Mouse (Mus musculus) large intestine, adult 2 months (tissue): ENCODE data around the gene Zfp418. TPM values are rescaled to one million over a fixed set of nuclear protein-coding genes. Genes with fewer than 3 reads are reported as not detected.
"Not testable (repeated sequence)": the region's sequence is repeated elsewhere in the genome, so short reads cannot be mapped to it uniquely, and the experiment has no call there.

ENCODE experiments used
- DNase-seq: peaks from one replicate; pipeline ENCODE4 v3.0.0-alpha.2; 2012; ENCODE audit warnings: low read depth, low spot score
- WGBS: fragments of 180-500 bp; shearing (Covaris S2); methylation state at CpG from one replicate; pipeline ENCODE4 v1.1.7; 2018; 5-methylcytosine and 5-hydroxymethylcytosine counted together
- polyA plus RNA-seq: library from polyadenylated mRNA; depleted of rRNA; stranded (reverse); fragments of >200 nt; gene quantifications from 2 replicates; pipeline ENCODE4 v1.2.3, GENCODE M21; 2012; rRNA removed

The Zfp418 gene
- 0.57 and 0.78 TPM in 2 replicates for polyA plus RNA-seq

DNA sequence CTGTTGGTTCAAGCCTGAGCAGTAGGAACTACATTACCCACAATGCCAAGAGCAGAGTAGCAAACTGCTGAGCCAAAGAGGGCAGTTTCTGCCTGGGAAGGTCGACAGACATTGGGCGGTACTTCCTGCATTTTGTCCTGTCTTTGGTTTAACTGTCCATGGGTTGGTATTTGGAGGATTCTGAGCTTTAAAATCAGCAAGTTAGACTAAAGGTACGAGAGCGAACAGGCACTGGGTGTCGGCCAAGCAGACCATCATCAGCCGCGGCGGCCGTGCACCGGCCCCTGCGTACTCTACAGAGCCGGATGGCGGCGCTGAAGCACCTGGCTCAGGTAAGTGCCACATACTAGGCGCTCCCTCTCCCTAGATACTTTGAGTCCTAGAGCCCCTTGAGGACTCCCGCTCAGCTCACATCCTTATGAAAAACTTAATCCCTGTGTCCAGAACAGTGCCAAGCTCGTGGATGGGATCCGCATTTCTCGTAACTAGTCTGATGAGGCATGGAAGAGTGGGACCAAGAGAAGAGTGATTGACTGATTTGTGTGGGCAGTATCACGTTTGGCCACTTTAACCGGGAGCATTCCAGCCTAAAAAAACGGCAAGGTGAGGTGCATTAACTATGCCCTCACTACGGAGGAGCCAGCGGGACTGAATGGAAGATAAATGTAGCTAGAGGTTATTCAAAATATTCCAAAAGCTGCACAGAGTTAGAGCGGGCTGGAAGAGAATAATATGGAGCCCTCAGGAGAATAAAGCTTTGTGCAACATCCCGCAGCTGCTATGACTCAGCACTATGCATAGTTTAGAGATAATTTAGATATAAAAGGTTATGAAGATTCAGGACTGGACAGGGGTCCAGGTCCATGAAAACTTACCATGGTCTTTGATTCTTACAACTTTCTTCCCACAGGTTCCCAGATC, at the start of gene Zfp418:
Zfp418 (plus strand) TSS at position 104 of the 921 bp plus-strand sequence.
- WGBS: under 1% methylated on average over 26 of the region's 26 CpGs
- DNase-seq: peak; percentile 54

- no peak for DNase-seq
- 44% methylated on average over 6 of the region's 6 CpGs for WGBS
These were observed 49.5 kb upstream of the Zfp418 start for GRCm38 (mm10) chr7:7121602-7121980.

- WGBS: 95% methylated on average over 15 of the region's 15 CpGs
- DNase-seq: not testable (repeated sequence)
These were observed 40.5 kb upstream of the Zfp418 start for GRCm38 (mm10) chr7:7130491-7131124.

DNA sequence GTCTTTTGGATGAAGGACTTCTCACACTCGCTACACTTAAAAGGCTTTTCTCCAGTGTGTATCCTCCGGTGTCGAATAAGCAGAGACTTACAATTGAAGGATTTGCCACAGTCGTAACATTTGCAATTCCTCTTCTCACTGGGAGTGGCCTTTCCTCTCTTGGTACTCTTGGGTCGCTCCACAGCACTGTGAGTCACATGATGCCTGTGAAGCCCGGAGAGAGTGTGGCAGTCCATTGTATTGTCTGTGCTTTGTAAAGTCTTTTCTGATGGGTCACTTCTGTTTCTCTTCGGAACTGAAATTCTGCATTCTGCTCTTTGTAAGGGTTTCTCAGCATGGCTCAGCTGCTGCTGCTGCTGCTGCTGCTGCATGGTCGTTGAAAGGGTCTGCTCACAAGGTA, 38.4 kb upstream of the Zfp418 start:
- no peak for DNase-seq
- WGBS: 84% methylated on average over 8 of the region's 8 CpGs

GRCm38 (mm10) chr7:7136379-7136866, 34.7 kb upstream of the Zfp418 start, which contains the start of gene Zfp773:
TSS of gene Zfp773 (minus strand) at chr7:7136755.
- peak; percentile 48 for DNase-seq
- 2% methylated on average over 16 of the region's 16 CpGs for WGBS

GRCm38 (mm10) chr7:7144215-7144614, 26.9 kb upstream of the Zfp418 start:
- DNase-seq: no peak
- 85% methylated on average over 1 of the region's 1 CpGs for WGBS

- WGBS: 84% methylated on average over 15 of the region's 15 CpGs
- DNase-seq: no peak
These were observed 25.0 kb upstream of the Zfp418 start for GRCm38 (mm10) chr7:7145991-7146608.

- 92% methylated on average over 1 of the region's 1 CpGs for WGBS
- DNase-seq: no peak
These were observed 14.8 kb downstream of the Zfp418 start for GRCm38 (mm10) chr7:7185897-7186296.

DNA sequence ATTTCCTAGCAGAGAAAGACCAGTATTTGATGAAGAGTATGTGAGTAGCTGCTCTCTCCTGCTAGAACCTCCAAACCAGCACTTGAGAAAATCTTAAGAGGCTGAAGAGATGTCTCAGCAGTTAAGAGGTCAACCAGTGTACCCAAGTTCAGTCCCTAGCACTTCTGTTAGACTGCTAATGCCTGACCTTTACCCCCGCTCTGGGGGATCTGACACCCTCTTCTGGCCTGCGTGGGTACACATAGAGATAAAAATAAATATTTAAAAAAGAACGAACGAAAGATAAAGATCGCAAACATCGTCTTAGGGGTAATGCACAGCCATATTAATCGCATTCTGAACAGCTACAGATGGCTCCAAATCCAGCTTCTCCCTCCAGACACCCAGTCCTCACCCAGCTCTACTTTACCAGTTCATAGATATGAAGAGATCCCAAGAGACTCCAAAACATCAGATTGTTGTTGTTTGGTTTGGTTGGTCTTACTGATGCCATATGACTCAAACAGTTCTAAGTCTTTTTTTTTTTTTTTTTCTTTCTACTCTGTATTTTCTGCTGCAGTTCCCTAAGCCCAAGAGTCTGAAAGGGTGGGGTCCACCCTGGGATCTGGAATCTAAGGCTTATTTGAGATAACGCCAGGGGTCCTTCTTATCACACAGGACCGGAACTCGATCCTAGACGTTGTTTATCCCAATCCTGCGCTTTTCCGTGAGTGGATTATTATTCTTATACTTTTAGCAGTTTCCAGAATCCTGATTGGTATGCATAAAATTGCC, 16.5 kb downstream of the Zfp418 start:
- no peak for DNase-seq
- WGBS: 11% methylated on average over 13 of the region's 13 CpGs

DNA sequence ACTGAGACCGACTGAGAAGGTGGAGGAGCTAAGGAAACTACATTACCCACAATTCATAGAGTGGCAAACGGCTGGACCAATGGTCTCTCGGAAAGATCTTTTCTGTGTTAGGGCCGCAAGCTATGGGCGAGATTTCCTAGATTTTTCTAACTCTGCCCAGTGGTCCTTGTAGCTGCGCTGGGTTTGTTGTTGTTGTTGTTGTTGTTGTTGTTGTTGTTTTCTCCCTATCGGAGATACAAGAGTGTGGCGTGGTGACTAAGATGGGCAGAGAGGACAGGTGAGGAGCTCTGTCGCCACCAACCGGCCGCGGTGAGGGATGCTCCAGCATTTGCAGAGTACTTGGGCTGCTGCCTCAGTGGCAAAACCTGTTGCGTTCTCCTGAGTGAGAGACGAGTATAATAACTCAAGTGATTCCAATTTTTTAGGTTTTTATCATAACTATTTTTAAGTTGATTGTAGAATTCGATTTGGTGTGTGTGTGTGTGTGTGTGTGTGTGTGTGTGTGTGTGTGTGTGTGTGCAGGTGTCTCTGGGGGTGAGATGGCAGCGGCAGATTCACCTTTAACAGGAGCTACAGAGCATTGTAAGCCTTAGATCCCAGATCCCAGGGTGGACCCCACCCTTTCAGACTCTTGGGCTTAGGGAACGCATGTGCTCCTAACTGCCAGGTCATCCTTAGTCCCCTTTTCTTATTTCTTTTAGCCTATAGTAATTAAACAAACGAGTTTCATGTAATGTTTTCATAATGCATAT, 17.2 kb downstream of the Zfp418 start:
- WGBS: 4% methylated on average over 17 of the region's 18 CpGs
- DNase-seq: no peak

GRCm38 (mm10) chr7:7209313-7210151, 38.4 kb downstream of the Zfp418 start, which contains the start of gene Zfp772:
TSS of gene Zfp772 (minus strand) at chr7:7209998.
- not testable (repeated sequence) for DNase-seq
- under 1% methylated on average over 24 of the region's 24 CpGs for WGBS

Other genes with a start within 250 kb of the Zfp418 start
- not detected in 2 replicates for gene Aurkc, start 176.0 kb upstream of the Zfp418 start, polyA plus RNA-seq
- 11.9 and 14.2 TPM in 2 replicates for gene Zfp954, start 49.8 kb upstream of the Zfp418 start, polyA plus RNA-seq
- gene Zfp773, start 34.6 kb upstream of the Zfp418 start, polyA plus RNA-seq: 0.30 and 0.55 TPM in 2 replicates
- 0.94 and 1.1 TPM in 2 replicates for gene Zfp772, start 38.7 kb downstream of the Zfp418 start, polyA plus RNA-seq
- gene Vmn2r29, start 76.0 kb downstream of the Zfp418 start, polyA plus RNA-seq: 0.04 TPM in 1 of 2 replicates, not detected in the other
- gene Gm45844, start 107.0 kb downstream of the Zfp418 start, polyA plus RNA-seq: 0.16 and 0.18 TPM in 2 replicates
- 15.9 and 22.1 TPM in 2 replicates for gene Clcn4, start 129.5 kb downstream of the Zfp418 start, polyA plus RNA-seq
- not detected in 2 replicates for gene Vmn2r30, start 166.3 kb downstream of the Zfp418 start, polyA plus RNA-seq
- not detected in 2 replicates for gene Gm45783, start 203.2 kb downstream of the Zfp418 start, polyA plus RNA-seq
- gene Vmn2r31, start 228.4 kb downstream of the Zfp418 start, polyA plus RNA-seq: not detected in 2 replicates